Mouse (Mus musculus) bone marrow, adult 2 months (tissue): ENCODE data around the gene Eif4g3. TPM values are rescaled to one million over a fixed set of nuclear protein-coding genes. Genes with fewer than 3 reads are reported as not detected.

Experiments
- H3K27ac ChIP-seq: fragments of 200-500 bp; 2 replicates; pipeline ENCODE4 v1.5.1; 2012; ENCODE audit warnings: low read depth, mild to moderate bottlenecking, control low read depth, inconsistent platforms, low read length; ENCODE audit not compliant: control insufficient read depth, poor library complexity, insufficient read depth
- H3K4me1 ChIP-seq: fragments of 200-500 bp; 2 replicates; pipeline ENCODE4 v1.6.1; 2011; ENCODE audit warnings: low read length; ENCODE audit not compliant: control insufficient read depth, insufficient read depth
- H3K4me3 ChIP-seq: fragments of 200-500 bp; replicated peaks from 2 replicates; pipeline ENCODE3; 2011; ENCODE audit warnings: mild to moderate bottlenecking, low read depth, low read length, control low read depth; ENCODE audit not compliant: control insufficient read depth
- CTCF ChIP-seq: fragments of 200-500 bp; IDR thresholded peaks from 2 replicates; pipeline ENCODE4 v1.5.1; 2011; ENCODE audit warnings: low read length, control low read depth; ENCODE audit not compliant: control insufficient read depth, insufficient read depth
- POLR2A ChIP-seq: fragments of 200-500 bp; IDR thresholded peaks from 2 replicates; pipeline ENCODE4 v1.6.1; 2011; ENCODE audit warnings: low read depth, mild to moderate bottlenecking, control low read depth, low read length, borderline replicate concordance; ENCODE audit not compliant: control insufficient read depth
- WGBS: fragments of 180-500 bp; shearing (Covaris S2); methylation state at CpG from one replicate; pipeline ENCODE4 v1.1.7; 2018; 5-methylcytosine and 5-hydroxymethylcytosine counted together
- polyA plus RNA-seq: library from polyadenylated mRNA; stranded (reverse); fragments of >200 nt; gene quantifications from 2 replicates; pipeline ENCODE4 v1.2.4, GENCODE M21; 2011; ENCODE audit warnings: low replicate concordance; ENCODE audit not compliant: missing spikeins, insufficient read depth, insufficient read length

The Eif4g3 gene
- polyA plus RNA-seq, 1 experiment, result 75.0 TPM

GRCm38 (mm10) chr4:137994562-137995336, 1.9 kb downstream of the Eif4g3 start:
- TF ChIP-seq POLR2A (no peak), CTCF (no peak)
- WGBS, result 28% methylated on average over 12 of the region's 12 CpGs
- Histone ChIP-seq H3K4me1 (peaks cover 2% of the 10 kb centered on the region; the same call in 1 of the 2 replicates), H3K4me3 (peak overlapping the region; percentile 86), H3K27ac (peak overlapping the region; percentile 88)

- H3K4me3 ChIP-seq, result peak overlapping the region; percentile 8
Measured at GRCm38 (mm10) chr4:137995399-137995798, 2.6 kb downstream of the Eif4g3 start.

GRCm38 (mm10) chr4:137998232-137998631, 5.4 kb downstream of the Eif4g3 start:
- WGBS, result 85% methylated on average over 4 of the region's 4 CpGs

More at GRCm38 (mm10) chr4:137995399-137995798, 2.6 kb downstream of the Eif4g3 start:
- 70% methylated on average over 12 of the region's 12 CpGs for WGBS
- TF ChIP-seq CTCF (no peak), POLR2A (no peak)
- peaks cover 2% of the 10 kb centered on the region; the same call in 1 of the 2 replicates for H3K4me1 ChIP-seq
- H3K27ac ChIP-seq, result no peak overlapping the region

GRCm38 (mm10) chr4:138000682-138001081, 7.9 kb downstream of the Eif4g3 start:
- Histone ChIP-seq H3K4me1 (no peaks in the 10 kb centered on the region), H3K27ac (no peak overlapping the region), H3K4me3 (no peak overlapping the region)
- 72% methylated on average over 7 of the region's 7 CpGs for WGBS
- TF ChIP-seq POLR2A, result no peak
- TF ChIP-seq CTCF, result no peak

More at GRCm38 (mm10) chr4:137998232-137998631, 5.4 kb downstream of the Eif4g3 start:
- no peak overlapping the region for H3K4me3 ChIP-seq
- no peak overlapping the region for H3K27ac ChIP-seq
- no peaks in the 10 kb centered on the region; the same call in 1 of the 2 replicates for H3K4me1 ChIP-seq
- TF ChIP-seq CTCF (no peak), POLR2A (no peak)

- H3K4me1 ChIP-seq, result no peaks in the 10 kb centered on the region
- no peak overlapping the region for H3K4me3 ChIP-seq
- H3K27ac ChIP-seq, result no peak overlapping the region
- TF ChIP-seq CTCF (no peak), POLR2A (no peak)
- WGBS, result 92% methylated on average over 11 of the region's 11 CpGs
Measured at GRCm38 (mm10) chr4:138003909-138004610, 11.2 kb downstream of the Eif4g3 start.

GRCm38 (mm10) chr4:138005781-138006180, 13.0 kb downstream of the Eif4g3 start:
- no peak overlapping the region for H3K4me3 ChIP-seq
- no peak overlapping the region for H3K27ac ChIP-seq
- TF ChIP-seq CTCF (no peak), POLR2A (no peak)
- 97% methylated on average over 1 of the region's 1 CpGs for WGBS
- H3K4me1 ChIP-seq, result no peaks in the 10 kb centered on the region

- Histone ChIP-seq H3K4me3 (no peak overlapping the region), H3K27ac (no peak overlapping the region)
- WGBS, result 84% methylated on average over 9 of the region's 9 CpGs
Measured at GRCm38 (mm10) chr4:138006951-138007613, 14.3 kb downstream of the Eif4g3 start.

GRCm38 (mm10) chr4:138008646-138009045, 15.8 kb downstream of the Eif4g3 start:
- WGBS, result 92% methylated on average over 6 of the region's 6 CpGs
- H3K27ac ChIP-seq, result no peak overlapping the region
- H3K4me1 ChIP-seq, result no peaks in the 10 kb centered on the region
- H3K4me3 ChIP-seq, result no peak overlapping the region
- TF ChIP-seq CTCF, result no peak
- no peak for TF ChIP-seq POLR2A

More at GRCm38 (mm10) chr4:138006951-138007613, 14.3 kb downstream of the Eif4g3 start:
- H3K4me1 ChIP-seq, result no peaks in the 10 kb centered on the region
- TF ChIP-seq POLR2A (no peak), CTCF (no peak)
